Mouse (Mus musculus): ENCODE data around the gene Npdc1. TPM values are rescaled to one million over a fixed set of nuclear protein-coding genes. Genes with fewer than 3 reads are reported as not detected.

Gene Npdc1
- polyA plus RNA-seq, 1 experiment from 2014 or later, result 2.5 TPM

DNA sequence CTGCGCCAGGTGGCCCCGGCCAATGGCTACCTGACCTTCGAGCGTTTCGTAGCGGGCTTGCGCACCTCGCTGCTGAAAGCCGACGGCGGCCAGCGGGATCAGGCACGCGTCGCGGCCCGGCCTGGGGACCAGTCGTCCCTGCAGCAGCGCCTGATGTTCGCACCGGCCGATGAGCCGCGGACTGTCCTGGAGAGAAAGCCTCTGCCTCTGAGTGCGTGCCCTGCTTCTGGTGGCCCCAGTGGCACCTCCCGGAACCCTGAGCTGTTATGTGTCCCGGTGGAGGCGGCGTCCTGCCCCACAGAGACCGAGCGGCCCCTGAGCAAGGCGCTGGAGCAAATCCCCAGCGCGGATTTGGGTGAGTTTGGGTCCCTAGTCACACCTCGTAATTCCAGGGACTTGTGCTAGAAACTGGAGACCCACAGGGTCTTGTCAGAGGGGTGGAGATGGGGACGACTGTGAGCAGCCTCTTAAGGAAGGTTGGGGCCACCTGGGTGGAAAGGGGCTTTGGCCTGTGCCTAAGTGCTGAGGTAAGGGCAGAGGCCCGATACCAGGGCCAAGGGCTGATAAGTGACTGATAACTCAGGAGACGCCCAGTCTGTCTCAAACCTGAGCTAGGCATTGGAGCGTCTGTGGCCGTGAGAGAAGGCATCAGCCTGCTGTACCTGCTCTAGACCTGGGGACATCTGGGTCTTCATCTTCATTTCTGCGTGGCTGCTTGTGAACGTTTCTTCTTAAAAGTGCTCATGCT lies 26.3 kb upstream of the Npdc1 start:
- Histone ChIP-seq H3K4me3 (ENCODE audit: inconsistent target) (peak overlapping the region; percentile 41), H3K27ac (no peak overlapping the region), H3K36me3 (ENCODE audit: inconsistent target) (no peaks in the 10 kb centered on the region), H3K79me2 (ENCODE audit: inconsistent target) (no peaks in the 10 kb centered on the region)
- 10% methylated on average over 40 of the region's 42 CpGs for WGBS (ENCODE audit: missing documents)

DNA sequence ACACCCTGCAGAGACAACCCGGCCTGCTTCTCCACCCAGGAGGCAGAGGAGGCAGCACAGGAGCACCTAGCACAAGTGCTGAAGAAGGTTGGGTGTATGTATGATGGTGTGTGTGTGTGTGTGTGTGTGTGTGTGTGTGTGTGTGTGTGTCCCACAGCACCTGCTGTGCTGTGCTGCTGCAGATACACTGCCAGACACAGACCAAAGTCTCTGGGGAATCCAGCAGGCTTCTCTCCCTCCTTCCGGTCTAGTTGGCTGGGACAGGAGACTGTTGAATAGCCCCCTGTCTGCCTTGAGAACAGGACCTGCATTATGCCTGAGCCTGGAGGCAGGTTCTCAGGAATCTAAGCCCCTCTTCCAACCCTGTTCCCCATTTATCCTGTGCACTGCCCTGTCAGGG lies 25.7 kb upstream of the Npdc1 start:
- Histone ChIP-seq H3K79me2 (ENCODE audit: inconsistent target) (no peaks in the 10 kb centered on the region), H3K4me3 (ENCODE audit: inconsistent target) (peak overlapping the region; percentile 39; the same call in 1 of the 2 replicates), H3K27ac (no peak overlapping the region), H3K36me3 (ENCODE audit: inconsistent target) (no peaks in the 10 kb centered on the region)
- WGBS (ENCODE audit: missing documents), result 61% methylated on average over 2 of the region's 2 CpGs

DNA sequence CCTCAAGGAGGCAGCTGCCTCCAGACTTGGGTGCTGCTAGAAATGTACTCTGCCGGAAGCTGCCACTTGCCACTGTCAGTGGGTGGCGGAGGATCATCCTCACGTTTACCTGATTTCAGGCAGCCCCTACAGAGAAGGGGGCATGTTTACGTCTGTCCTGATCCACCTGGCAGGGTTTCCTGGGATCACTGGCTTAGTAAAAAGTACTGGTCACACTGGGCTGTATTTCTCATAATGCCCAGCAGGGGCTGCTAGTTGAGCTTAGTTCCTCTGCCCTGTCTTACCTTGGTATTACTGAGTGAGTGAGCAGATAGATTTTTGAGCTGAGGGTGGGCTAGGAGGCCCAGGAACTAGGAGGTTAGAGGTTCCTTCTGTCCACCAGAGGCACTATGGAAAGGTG lies 22.6 kb upstream of the Npdc1 start:
- Histone ChIP-seq H3K36me3 (ENCODE audit: inconsistent target) (no peaks in the 10 kb centered on the region), H3K4me3 (ENCODE audit: inconsistent target) (no peak overlapping the region), H3K79me2 (ENCODE audit: inconsistent target) (no peaks in the 10 kb centered on the region), H3K27ac (no peak overlapping the region)
- 83% methylated on average over 4 of the region's 4 CpGs for WGBS (ENCODE audit: missing documents)

DNA sequence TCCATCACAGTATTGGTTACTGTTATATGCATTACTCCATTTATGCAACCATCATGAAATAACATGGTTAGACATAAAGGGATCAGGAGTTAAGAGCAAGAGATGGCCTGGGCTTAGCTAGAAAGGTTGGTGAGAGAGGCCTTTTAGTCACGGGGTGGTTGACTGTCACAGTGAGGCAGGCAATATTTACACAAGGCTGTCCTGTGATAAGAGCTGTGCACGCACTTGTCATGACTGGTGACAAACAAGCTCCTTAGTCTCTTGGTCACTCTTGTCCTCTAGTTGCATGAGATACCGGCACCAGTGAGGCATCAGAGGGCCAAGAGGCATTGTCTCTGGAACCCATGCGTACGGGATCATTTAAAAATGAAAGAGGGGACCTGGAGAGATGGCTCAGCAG lies 14.7 kb upstream of the Npdc1 start:
- WGBS (ENCODE audit: missing documents), result 97% methylated on average over 5 of the region's 5 CpGs
- H3K36me3 ChIP-seq (ENCODE audit: inconsistent target), result no peaks in the 10 kb centered on the region
- H3K4me3 ChIP-seq (ENCODE audit: inconsistent target), result no peak overlapping the region
- no peak overlapping the region for H3K27ac ChIP-seq
- H3K79me2 ChIP-seq (ENCODE audit: inconsistent target), result no peaks in the 10 kb centered on the region

DNA sequence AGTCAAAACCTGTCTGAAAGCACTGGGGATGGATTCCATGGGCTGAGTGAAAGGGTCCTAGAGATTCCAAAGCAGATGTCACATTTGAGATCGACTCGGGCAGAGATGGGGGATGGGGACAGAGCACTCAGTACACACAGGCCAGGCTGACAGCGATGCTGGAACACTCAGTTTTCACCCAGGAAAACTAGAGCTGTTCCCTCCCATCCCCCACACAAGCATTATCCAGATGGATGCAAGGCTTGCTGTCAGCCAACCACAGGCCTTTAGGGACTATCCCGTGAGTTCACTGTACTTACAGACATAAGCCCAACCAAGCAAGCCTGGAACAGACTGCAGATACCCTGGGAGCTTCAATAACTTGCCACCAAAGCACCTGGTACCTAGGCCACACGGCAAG lies 7.9 kb upstream of the Npdc1 start:
- Histone ChIP-seq H3K4me3 (ENCODE audit: inconsistent target) (no peak overlapping the region), H3K27ac (no peak overlapping the region), H3K79me2 (ENCODE audit: inconsistent target) (no peaks in the 10 kb centered on the region), H3K36me3 (ENCODE audit: inconsistent target) (no peaks in the 10 kb centered on the region)
- WGBS (ENCODE audit: missing documents), result 88% methylated on average over 5 of the region's 5 CpGs

DNA sequence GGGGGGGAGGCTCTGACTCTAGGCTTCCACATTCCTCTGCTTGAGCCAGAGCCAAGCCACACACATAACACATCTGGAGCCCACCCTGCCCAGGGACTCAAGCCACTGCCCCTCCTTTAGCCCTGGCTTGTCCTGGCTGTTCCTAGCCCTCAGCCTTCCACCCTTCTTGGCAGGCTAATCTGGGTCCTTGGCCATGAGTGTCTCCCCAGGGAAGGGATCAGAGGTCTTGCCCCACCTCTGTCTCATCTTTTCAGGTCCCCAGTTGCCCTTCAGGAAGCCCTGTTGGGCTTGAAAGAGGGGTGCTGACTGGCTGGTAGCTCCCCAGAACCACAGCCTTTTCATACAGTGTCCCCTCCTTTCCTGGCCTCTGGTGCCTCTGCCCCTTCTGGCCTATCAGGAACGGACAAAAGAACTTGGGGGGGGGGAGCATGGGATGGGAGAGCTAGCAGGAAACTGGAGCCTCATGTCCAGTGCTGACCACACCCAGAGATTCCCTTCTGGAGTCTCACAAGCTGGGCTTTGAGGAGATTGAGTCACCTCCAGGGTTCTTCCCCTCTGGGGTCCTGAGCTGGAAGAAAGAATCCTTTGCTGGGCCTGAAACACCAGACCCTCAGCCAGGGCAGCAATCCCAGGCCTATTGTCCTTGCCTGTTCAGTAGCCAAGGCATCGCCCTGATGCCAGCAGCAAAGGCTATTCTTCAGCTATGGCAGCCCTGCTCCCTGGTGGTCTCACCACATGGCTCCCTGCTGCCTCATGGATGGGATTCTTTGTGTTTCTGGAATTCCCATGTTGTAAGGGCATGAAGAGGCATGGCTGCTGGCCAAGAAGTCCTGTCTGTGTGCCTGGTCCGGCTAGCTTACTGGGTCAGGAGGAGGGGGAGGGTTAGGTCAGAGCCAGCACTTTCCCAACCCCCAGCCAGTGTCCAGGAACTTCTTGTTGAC lies 4.6 kb upstream of the Npdc1 start:
- Histone ChIP-seq H3K27ac (no peak overlapping the region), H3K4me3 (ENCODE audit: inconsistent target) (no peak overlapping the region), H3K79me2 (ENCODE audit: inconsistent target) (no peaks in the 10 kb centered on the region), H3K36me3 (ENCODE audit: inconsistent target) (no peaks in the 10 kb centered on the region)
- WGBS (ENCODE audit: missing documents), result 52% methylated on average over 3 of the region's 3 CpGs

DNA sequence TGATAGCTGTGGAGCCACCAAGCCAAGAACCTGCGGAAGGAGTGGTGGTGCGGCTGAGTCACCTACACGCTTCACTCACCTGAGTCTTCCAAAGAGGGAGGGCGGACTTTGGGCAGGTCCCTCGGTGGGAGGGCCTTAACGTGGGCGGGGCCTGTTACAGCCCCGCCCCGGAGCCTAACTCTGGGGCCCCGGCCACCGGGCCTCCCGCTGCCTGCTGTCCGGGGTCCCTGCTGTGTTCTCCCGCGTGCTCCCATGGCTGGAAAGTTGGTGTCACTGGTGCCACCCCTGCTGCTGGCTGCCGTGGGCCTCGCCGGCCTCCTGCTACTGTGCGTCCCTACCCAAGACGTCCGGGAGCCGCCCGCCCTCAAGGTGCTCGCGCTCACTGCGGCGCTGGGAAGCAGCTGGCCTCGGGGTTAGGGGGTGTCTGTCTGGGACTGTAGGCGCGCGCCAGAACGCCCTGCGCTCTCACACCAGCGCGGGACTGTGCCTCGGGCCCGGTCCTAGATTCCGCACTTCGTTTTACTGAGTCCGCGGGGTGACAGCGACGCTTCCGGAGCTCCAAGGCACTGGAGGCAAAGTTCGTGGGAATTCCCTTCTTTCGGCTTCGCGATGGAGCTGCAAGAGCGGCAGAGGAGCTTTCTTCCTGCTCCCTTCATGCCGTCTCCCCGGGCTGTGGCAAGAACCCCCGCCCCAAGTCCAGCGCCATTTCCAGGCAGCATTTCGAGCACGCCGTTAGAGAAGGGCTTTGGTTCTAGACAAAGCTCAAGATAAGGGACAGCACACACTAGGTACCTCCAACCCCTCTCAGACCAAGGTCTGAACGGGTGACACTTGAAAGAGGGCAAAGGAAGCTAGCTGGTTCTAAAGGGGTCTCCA lies 3.2 kb upstream of the Npdc1 start, which contains the start of gene Entpd2:
TSS of gene Entpd2 (plus strand) at position 154 of the 876 bp plus-strand sequence.
- WGBS (ENCODE audit: missing documents), result 3% methylated on average over 57 of the region's 57 CpGs
- Histone ChIP-seq H3K79me2 (ENCODE audit: inconsistent target) (no peaks in the 10 kb centered on the region), H3K36me3 (ENCODE audit: inconsistent target) (no peaks in the 10 kb centered on the region), H3K4me3 (ENCODE audit: inconsistent target) (no peak within 1 kb of the TSS), H3K27ac (no peak within 1 kb of the TSS)

DNA sequence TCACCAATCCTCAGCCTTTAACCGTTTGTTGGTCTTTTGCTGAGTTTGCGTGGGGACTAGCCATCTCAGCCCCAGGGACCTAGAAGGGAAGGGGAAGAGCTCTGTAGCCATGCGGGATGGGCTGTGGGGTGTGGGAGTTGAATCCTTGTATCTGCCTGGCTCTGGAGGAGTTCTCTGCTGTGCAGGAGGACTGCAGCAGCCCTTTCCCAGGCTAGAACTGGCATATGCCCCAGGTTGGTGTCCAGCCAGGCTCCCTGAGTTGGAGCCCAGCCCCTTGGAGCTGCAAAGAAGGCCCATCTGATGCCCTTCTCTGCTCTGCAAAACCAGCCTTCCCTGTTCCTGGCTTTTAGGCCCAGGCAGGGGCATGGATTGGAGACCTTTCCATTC lies 2.6 kb upstream of the Npdc1 start:
- Histone ChIP-seq H3K36me3 (ENCODE audit: inconsistent target) (no peaks in the 10 kb centered on the region), H3K4me3 (ENCODE audit: inconsistent target) (no peak overlapping the region), H3K79me2 (ENCODE audit: inconsistent target) (no peaks in the 10 kb centered on the region), H3K27ac (no peak overlapping the region)
- 55% methylated on average over 3 of the region's 3 CpGs for WGBS (ENCODE audit: missing documents)

DNA sequence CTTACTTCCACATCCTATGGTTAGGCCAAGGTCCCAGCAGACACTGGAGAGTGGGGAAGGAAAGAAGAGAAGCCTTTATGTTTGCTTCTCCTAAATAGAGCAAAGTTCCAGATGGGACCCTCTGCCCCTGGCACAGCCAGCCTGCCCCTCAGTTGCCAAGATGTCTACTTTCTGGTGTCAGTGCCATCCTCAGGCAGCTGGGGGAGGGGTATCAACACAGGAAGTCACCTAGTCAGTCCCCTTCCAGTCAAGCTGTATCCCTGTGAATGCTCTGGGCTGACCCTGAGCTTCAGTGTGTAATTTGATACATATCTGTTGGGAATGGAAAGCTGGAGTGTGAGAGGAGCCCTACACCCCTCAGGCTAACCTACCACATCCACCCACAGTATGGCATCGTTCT lies 2.1 kb upstream of the Npdc1 start:
- WGBS (ENCODE audit: missing documents), result 83% methylated on average over 1 of the region's 1 CpGs
- H3K27ac ChIP-seq, result no peak overlapping the region
- H3K79me2 ChIP-seq (ENCODE audit: inconsistent target), result no peaks in the 10 kb centered on the region
- no peaks in the 10 kb centered on the region for H3K36me3 ChIP-seq (ENCODE audit: inconsistent target)
- H3K4me3 ChIP-seq (ENCODE audit: inconsistent target), result no peak overlapping the region

DNA sequence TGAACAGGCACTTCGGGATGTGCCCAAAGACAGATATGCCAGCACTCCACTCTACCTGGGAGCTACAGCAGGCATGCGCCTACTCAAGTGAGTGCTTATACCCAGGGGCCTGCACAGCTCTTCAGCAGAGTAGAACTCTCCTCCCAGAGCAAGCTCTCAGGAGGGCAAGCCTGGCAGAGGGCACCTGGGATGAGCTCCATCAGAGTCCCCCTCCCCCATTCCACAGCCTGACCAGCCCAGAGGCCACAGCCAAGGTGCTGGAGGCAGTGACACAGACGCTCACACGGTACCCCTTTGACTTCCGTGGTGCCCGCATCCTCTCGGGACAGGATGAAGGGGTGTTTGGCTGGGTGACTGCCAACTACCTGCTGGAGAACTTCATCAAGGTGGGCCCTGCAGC lies 1.1 kb upstream of the Npdc1 start:
- WGBS (ENCODE audit: missing documents), result 96% methylated on average over 7 of the region's 7 CpGs
- Histone ChIP-seq H3K4me3 (ENCODE audit: inconsistent target) (no peak overlapping the region), H3K79me2 (ENCODE audit: inconsistent target) (no peaks in the 10 kb centered on the region), H3K36me3 (ENCODE audit: inconsistent target) (no peaks in the 10 kb centered on the region), H3K27ac (no peak overlapping the region)

DNA sequence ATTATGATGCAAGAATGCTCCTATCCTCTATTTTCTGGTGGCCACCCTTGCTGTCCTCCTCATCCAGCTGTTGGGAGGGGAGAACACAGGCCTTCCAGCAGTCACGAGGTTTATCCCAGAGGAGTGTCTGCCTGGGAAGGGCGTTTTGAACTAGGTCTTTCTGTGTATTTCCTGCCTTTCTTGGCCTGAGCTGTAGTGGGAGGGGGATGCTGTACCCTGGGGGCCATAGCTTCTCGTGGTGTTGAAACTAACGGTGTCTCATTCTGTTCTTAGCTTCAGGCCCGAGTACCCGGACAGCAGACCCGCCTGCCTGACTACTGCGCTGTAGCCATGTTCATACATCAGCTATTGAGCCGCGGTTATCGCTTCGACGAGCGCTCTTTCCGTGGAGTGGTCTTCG lies 1.1 kb downstream of the Npdc1 start:
- Histone ChIP-seq H3K4me3 (ENCODE audit: inconsistent target) (no peak overlapping the region), H3K27ac (no peak overlapping the region), H3K36me3 (ENCODE audit: inconsistent target) (no peaks in the 10 kb centered on the region), H3K79me2 (ENCODE audit: inconsistent target) (no peaks in the 10 kb centered on the region)
- 23% methylated on average over 16 of the region's 16 CpGs for WGBS (ENCODE audit: missing documents)

DNA sequence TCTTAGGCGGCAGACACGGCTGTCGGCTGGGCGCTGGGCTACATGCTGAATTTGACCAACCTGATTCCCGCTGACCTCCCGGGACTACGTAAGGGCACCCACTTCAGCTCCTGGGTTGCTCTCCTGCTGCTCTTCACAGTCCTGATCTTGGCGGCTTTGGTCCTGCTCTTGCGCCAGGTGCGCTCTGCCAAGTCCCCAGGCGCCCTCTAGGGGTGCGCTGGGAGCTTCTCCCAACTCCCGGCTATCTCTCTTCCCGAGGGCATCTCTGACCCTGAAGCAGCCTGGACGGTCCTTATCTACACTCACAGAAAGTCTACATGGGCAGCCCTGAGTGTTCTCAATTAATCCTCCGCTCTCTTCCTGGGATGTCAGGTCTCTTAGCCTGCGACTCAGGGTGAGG lies 1.6 kb downstream of the Npdc1 start:
- no peak overlapping the region for H3K4me3 ChIP-seq (ENCODE audit: inconsistent target)
- 4% methylated on average over 17 of the region's 17 CpGs for WGBS (ENCODE audit: missing documents)

DNA sequence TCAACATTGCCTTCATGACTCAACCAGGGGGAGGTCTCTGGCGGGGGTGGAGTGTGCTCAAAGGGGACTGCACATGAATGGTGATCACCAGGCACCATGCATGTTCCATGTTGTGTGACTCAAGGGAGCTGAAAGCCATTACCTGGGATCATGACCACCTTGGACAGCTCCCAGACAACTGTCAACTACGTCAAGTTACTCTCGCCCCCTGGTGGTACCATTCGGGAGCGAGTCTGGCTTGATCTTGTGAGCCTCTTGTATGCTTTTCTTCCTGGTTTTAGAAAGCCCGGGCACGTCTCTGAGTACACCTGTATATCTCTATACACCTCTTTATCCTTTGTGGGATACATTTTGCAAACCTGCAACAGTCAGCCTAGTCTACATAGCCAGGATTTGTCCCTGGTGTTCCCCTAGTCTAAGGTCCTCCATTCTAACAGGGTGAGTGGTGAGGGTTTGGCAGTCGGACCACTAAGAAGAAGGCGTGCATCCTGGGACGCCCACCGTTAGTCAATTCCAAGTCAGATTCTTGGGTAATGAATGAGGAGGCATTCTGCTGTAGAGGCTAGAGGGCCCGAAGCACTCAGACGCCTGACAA lies 3.3 kb downstream of the Npdc1 start:
- Histone ChIP-seq H3K79me2 (ENCODE audit: inconsistent target) (no peaks in the 10 kb centered on the region), H3K27ac (no peak overlapping the region), H3K36me3 (ENCODE audit: inconsistent target) (no peaks in the 10 kb centered on the region), H3K4me3 (ENCODE audit: inconsistent target) (no peak overlapping the region)
- WGBS (ENCODE audit: missing documents), result 3% methylated on average over 13 of the region's 13 CpGs

More for the DNA sequence above, 1.6 kb downstream of the Npdc1 start:
- H3K79me2 ChIP-seq (ENCODE audit: inconsistent target), result no peaks in the 10 kb centered on the region
- no peaks in the 10 kb centered on the region for H3K36me3 ChIP-seq (ENCODE audit: inconsistent target)
- no peak overlapping the region for H3K27ac ChIP-seq

DNA sequence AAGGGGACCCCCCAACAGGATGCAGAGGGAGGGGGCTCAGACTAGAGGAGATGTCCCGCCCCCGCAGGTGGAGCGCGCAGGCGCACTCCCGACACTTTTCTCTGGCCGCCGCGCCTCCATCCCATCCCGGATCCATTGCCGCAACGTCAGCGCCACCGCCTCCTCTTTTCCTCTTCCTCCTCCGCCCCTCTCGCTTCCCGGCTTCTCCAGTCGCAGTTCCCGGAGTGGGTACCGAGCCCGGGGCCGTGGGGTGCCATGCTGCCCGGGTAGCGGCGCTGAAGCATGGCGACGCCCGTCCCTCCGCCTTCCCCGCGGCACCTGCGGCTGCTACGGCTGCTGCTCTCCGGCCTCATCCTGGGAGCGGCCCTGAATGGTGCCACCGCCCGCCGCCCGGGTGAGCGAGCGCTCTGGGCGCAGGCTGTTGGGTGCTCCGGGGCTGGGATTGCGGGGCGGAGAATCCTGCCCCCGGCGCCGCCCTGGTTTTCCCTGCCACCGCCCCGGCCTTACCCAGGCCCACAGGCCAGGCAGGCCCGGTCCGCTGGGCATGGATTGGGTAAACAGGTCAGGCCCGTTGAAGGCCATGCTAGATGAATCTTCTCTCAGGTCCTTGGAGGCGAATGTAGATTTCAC lies 3.9 kb downstream of the Npdc1 start:
- WGBS (ENCODE audit: missing documents), result 8% methylated on average over 49 of the region's 54 CpGs
- no peak overlapping the region for H3K4me3 ChIP-seq (ENCODE audit: inconsistent target)
- no peaks in the 10 kb centered on the region for H3K36me3 ChIP-seq (ENCODE audit: inconsistent target)
- H3K27ac ChIP-seq, result no peak overlapping the region
- no peaks in the 10 kb centered on the region for H3K79me2 ChIP-seq (ENCODE audit: inconsistent target)

Data from macrophage (primary cell).